Mouse (Mus musculus): ENCODE results near the gene Tph1. TPM values are rescaled to one million over a fixed set of nuclear protein-coding genes. Genes with fewer than 3 reads are reported as not detected.

The Tph1 gene
- polyA plus RNA-seq, 1 experiment from 2014 or later = 0.62 TPM

- Histone ChIP-seq H3K36me3 (peaks cover 53% of the 10 kb centered on the region), H3K9ac (no peak overlapping the region; the same call in 1 of the 2 replicates), H3K9me3 (no peaks in the 10 kb centered on the region), H3K27ac (no peak overlapping the region), H3K4me3 (no peak overlapping the region), H3K4me2 (no peak overlapping the region), H3K4me1 (replicated peaks) (peaks cover 7% of the 10 kb centered on the region; the same call in 1 of the 2 replicates), H3K27me3 (no peaks in the 10 kb centered on the region)
- no peak for ATAC-seq (ENCODE audit: low FRiP score)
- WGBS = 86% methylated on average over 9 of the region's 9 CpGs
Measured at GRCm38 (mm10) chr7:46611970-46612369, 60.4 kb downstream of the Tph1 start.

GRCm38 (mm10) chr7:46609317-46609716, 63.0 kb downstream of the Tph1 start:
- peaks cover 39% of the 10 kb centered on the region for H3K36me3 ChIP-seq
- WGBS = 92% methylated on average over 4 of the region's 4 CpGs
- H3K9me3 ChIP-seq = no peaks in the 10 kb centered on the region
- H3K4me2 ChIP-seq = no peak overlapping the region
- no peaks in the 10 kb centered on the region for H3K27me3 ChIP-seq
- ATAC-seq (ENCODE audit: low FRiP score) = no peak
- no peak overlapping the region for H3K9ac ChIP-seq
- peaks cover 11% of the 10 kb centered on the region; the same call in 1 of the 2 replicates for H3K4me1 ChIP-seq (replicated peaks)
- H3K4me3 ChIP-seq = no peak overlapping the region
- H3K27ac ChIP-seq = no peak overlapping the region

- 0 out of 2 replicates have a peak overlapping the region, but pooled peaks have one; percentile 35 for H3K9ac ChIP-seq
- ATAC-seq (ENCODE audit: low FRiP score) = peak; percentile 67; the same call in 1 of the 2 replicates
- no peak overlapping the region; the same call in 1 of the 2 replicates for H3K27ac ChIP-seq
Measured at GRCm38 (mm10) chr7:46607428-46608055, 64.8 kb downstream of the Tph1 start.

GRCm38 (mm10) chr7:46607031-46607426, 65.3 kb downstream of the Tph1 start:
- H3K4me2 ChIP-seq = no peak overlapping the region
- H3K27me3 ChIP-seq = no peaks in the 10 kb centered on the region
- H3K9me3 ChIP-seq = no peaks in the 10 kb centered on the region
- H3K36me3 ChIP-seq = peaks cover 23% of the 10 kb centered on the region
- H3K4me3 ChIP-seq = no peak overlapping the region
- H3K4me1 ChIP-seq (replicated peaks) = peaks cover 23% of the 10 kb centered on the region
- ATAC-seq (ENCODE audit: low FRiP score) = peak; percentile 41; the same call in 1 of the 2 replicates
- peak overlapping the region; percentile 26; the same call in 1 of the 2 replicates for H3K9ac ChIP-seq
- no peak overlapping the region for H3K27ac ChIP-seq
- WGBS = 70% methylated on average over 8 of the region's 8 CpGs

More at GRCm38 (mm10) chr7:46607428-46608055, 64.8 kb downstream of the Tph1 start:
- Histone ChIP-seq H3K4me2 (no peak overlapping the region), H3K36me3 (peaks cover 28% of the 10 kb centered on the region), H3K9me3 (no peaks in the 10 kb centered on the region), H3K27me3 (no peaks in the 10 kb centered on the region), H3K4me1 (replicated peaks) (peaks cover 18% of the 10 kb centered on the region), H3K4me3 (no peak overlapping the region)
- 57% methylated on average over 11 of the region's 11 CpGs for WGBS

- Histone ChIP-seq H3K4me2 (no peak overlapping the region), H3K9me3 (no peaks in the 10 kb centered on the region), H3K36me3 (peaks cover 19% of the 10 kb centered on the region), H3K27me3 (no peaks in the 10 kb centered on the region), H3K27ac (no peak overlapping the region), H3K4me1 (replicated peaks) (peaks cover 29% of the 10 kb centered on the region), H3K9ac (0 out of 2 replicates have a peak overlapping the region, but pooled peaks have one; percentile 26), H3K4me3 (no peak overlapping the region)
- WGBS = 80% methylated on average over 7 of the region's 7 CpGs
- peak; percentile 37; the same call in 1 of the 2 replicates for ATAC-seq (ENCODE audit: low FRiP score)
Measured at GRCm38 (mm10) chr7:46606391-46607030, 65.8 kb downstream of the Tph1 start.

- Histone ChIP-seq H3K4me2 (no peak overlapping the region), H3K9ac (no peak overlapping the region), H3K27ac (0 out of 2 replicates have a peak overlapping the region, but pooled peaks have one; percentile 73), H3K4me3 (no peak overlapping the region), H3K27me3 (no peaks in the 10 kb centered on the region), H3K4me1 (replicated peaks) (peaks cover 39% of the 10 kb centered on the region), H3K9me3 (no peaks in the 10 kb centered on the region), H3K36me3 (peaks cover 18% of the 10 kb centered on the region)
- WGBS = 73% methylated on average over 7 of the region's 7 CpGs
- ATAC-seq (ENCODE audit: low FRiP score) = no peak
Measured at GRCm38 (mm10) chr7:46603051-46603450, 69.3 kb downstream of the Tph1 start.

GRCm38 (mm10) chr7:46602079-46602478, 70.3 kb downstream of the Tph1 start:
- no peaks in the 10 kb centered on the region for H3K9me3 ChIP-seq
- H3K27me3 ChIP-seq = no peaks in the 10 kb centered on the region
- WGBS = 18% methylated on average over 4 of the region's 4 CpGs
- ATAC-seq (ENCODE audit: low FRiP score) = peak; percentile 53; the same call in 1 of the 2 replicates
- no peak overlapping the region for H3K4me2 ChIP-seq
- H3K4me1 ChIP-seq (replicated peaks) = peaks cover 33% of the 10 kb centered on the region
- peaks cover 18% of the 10 kb centered on the region for H3K36me3 ChIP-seq
- no peak overlapping the region for H3K4me3 ChIP-seq
- peak overlapping the region; percentile 73 for H3K27ac ChIP-seq
- no peak overlapping the region; the same call in 1 of the 2 replicates for H3K9ac ChIP-seq

- 65% methylated on average over 5 of the region's 5 CpGs for WGBS
- Histone ChIP-seq H3K9me3 (no peaks in the 10 kb centered on the region), H3K4me1 (replicated peaks) (peaks cover 29% of the 10 kb centered on the region), H3K9ac (no peak overlapping the region), H3K27ac (peak overlapping the region; percentile 73), H3K36me3 (peaks cover 18% of the 10 kb centered on the region), H3K27me3 (no peaks in the 10 kb centered on the region), H3K4me3 (no peak overlapping the region), H3K4me2 (no peak overlapping the region)
- ATAC-seq (ENCODE audit: low FRiP score) = no peak
Measured at GRCm38 (mm10) chr7:46601097-46601496, 71.2 kb downstream of the Tph1 start.

- Histone ChIP-seq H3K27me3 (no peaks in the 10 kb centered on the region), H3K9me3 (no peaks in the 10 kb centered on the region), H3K9ac (no peak overlapping the region), H3K4me1 (replicated peaks) (peaks cover 15% of the 10 kb centered on the region), H3K36me3 (peaks cover 7% of the 10 kb centered on the region), H3K4me3 (no peak overlapping the region), H3K27ac (no peak overlapping the region), H3K4me2 (no peak overlapping the region)
- 94% methylated on average over 2 of the region's 2 CpGs for WGBS
- no peak for ATAC-seq (ENCODE audit: low FRiP score)
Measured at GRCm38 (mm10) chr7:46597006-46597405, 75.3 kb downstream of the Tph1 start.

Other genes starting within 250 kb of the Tph1 start
- 34.5 and 36.8 TPM in 2 replicates for gene Sergef, start 32.7 kb downstream of the Tph1 start, polyA plus RNA-seq (2015; fragmentation: Nextera tagmentation; extraction: Ambion mirVana)
- gene Saal1, start 38.1 kb upstream of the Tph1 start, polyA plus RNA-seq (2015; fragmentation: Nextera tagmentation; extraction: Ambion mirVana) = 16.1 and 17.6 TPM in 2 replicates
- gene Saa3, start 43.2 kb upstream of the Tph1 start, polyA plus RNA-seq (2015; fragmentation: Nextera tagmentation; extraction: Ambion mirVana) = 0.35 TPM in 1 of 2 replicates, not detected in the other
- not detected in 2 replicates for gene Saa4, start 60.1 kb upstream of the Tph1 start, polyA plus RNA-seq (2015; fragmentation: Nextera tagmentation; extraction: Ambion mirVana)
- not detected in 2 replicates for gene Saa1, start 70.4 kb upstream of the Tph1 start, polyA plus RNA-seq (2015; fragmentation: Nextera tagmentation; extraction: Ambion mirVana)
- gene Saa2, start 79.3 kb upstream of the Tph1 start, polyA plus RNA-seq (2015; fragmentation: Nextera tagmentation; extraction: Ambion mirVana) = not detected in 2 replicates
- gene Hps5, start 123.5 kb upstream of the Tph1 start, polyA plus RNA-seq (2015; fragmentation: Nextera tagmentation; extraction: Ambion mirVana) = 15.6 and 16.3 TPM in 2 replicates
- gene Gtf2h1, start 123.6 kb upstream of the Tph1 start, polyA plus RNA-seq (2015; fragmentation: Nextera tagmentation; extraction: Ambion mirVana) = 43.7 and 44.2 TPM in 2 replicates
- 521 and 535 TPM in 2 replicates for gene Ldha, start 168.9 kb upstream of the Tph1 start, polyA plus RNA-seq (2015; fragmentation: Nextera tagmentation; extraction: Ambion mirVana)
- gene Ldhc, start 188.7 kb upstream of the Tph1 start, polyA plus RNA-seq (2015; fragmentation: Nextera tagmentation; extraction: Ambion mirVana) = 0.26 and 0.35 TPM in 2 replicates
- 397 and 415 TPM in 2 replicates for gene Tsg101, start 247.4 kb upstream of the Tph1 start, polyA plus RNA-seq (2015; fragmentation: Nextera tagmentation; extraction: Ambion mirVana)

Measured in hindbrain, embryonic 13.5 days (tissue).